Mouse (Mus musculus) cerebellum, adult 2 months (tissue): ENCODE data around the gene Zap70.

Source experiments
- CTCF ChIP-seq: fragments of 200-500 bp; IDR thresholded peaks from 2 replicates; pipeline ENCODE4 v1.5.1; 2011; ENCODE audit warnings: low read depth, mild to moderate bottlenecking, control low read depth, low read length, moderate library complexity, borderline replicate concordance; ENCODE audit not compliant: insufficient read depth
- POLR2A ChIP-seq: fragments of 200-500 bp; IDR thresholded peaks from 2 replicates; pipeline ENCODE4 v1.6.1; 2011; ENCODE audit warnings: low read length, control low read depth, borderline replicate concordance; ENCODE audit not compliant: insufficient read depth

DNA sequence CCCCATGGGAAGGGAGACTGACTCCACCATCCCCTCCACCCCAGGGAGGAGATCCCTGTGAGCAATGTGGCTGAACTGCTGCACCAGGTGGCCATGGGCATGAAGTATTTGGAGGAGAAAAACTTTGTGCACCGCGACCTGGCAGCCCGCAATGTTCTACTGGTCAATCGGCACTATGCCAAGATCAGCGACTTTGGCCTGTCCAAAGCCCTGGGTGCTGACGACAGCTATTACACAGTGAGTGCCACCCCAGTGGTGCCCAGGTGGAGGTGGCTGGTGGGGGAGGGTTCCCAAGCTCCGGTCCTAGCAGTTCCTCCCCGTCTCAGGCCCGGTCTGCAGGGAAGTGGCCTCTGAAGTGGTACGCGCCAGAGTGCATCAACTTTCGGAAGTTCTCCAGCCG, 19.2 kb downstream of the Zap70 start:
- TF ChIP-seq CTCF (no peak), POLR2A (no peak)
